Mouse (Mus musculus) frontal cortex, adult 2 months (tissue): Measurements from ENCODE around the gene Rpl18a. TPM values are rescaled to one million over a fixed set of nuclear protein-coding genes. Genes with fewer than 3 reads are reported as not detected.
"Not testable (repeated sequence)": the region's sequence is repeated elsewhere in the genome, so short reads cannot be mapped to it uniquely, and the experiment has no call there.

Experiments used
- DNase-seq, 2 experiments: peaks; one replicate each; pipeline ENCODE4 v3.0.0; 2022; ENCODE audit warnings: low spot score in 1 of 2; ENCODE audit errors: extremely low spot score in 1 of 2
- polyA plus RNA-seq: library from polyadenylated mRNA; depleted of rRNA; stranded (reverse); fragments of >200 nt; gene quantifications from 2 replicates; pipeline ENCODE4 v1.2.3, GENCODE M21; 2012

Rpl18a gene
- polyA plus RNA-seq, 1 experiment: 1,788 TPM

DNA sequence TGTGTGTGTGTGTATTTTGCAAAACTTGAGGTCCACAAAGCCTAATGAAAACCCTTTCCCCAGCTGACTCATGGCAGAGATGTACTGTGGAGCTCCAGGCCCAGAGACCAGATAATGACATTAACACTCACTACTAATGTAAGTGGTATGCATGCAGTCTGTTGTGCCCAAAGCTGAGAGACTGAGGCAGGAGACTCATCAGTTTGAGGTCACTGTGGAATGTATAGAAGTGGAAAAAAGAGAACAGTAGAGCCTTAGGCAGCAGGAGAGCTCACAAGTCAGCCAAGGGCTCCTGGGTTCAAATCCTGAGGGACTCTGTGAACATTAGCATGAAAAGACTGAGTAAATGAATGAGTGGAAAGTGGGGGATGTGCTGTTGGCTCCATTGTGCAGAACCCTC, 6.4 kb upstream of the Rpl18a start:
- no peak for DNase-seq

DNA sequence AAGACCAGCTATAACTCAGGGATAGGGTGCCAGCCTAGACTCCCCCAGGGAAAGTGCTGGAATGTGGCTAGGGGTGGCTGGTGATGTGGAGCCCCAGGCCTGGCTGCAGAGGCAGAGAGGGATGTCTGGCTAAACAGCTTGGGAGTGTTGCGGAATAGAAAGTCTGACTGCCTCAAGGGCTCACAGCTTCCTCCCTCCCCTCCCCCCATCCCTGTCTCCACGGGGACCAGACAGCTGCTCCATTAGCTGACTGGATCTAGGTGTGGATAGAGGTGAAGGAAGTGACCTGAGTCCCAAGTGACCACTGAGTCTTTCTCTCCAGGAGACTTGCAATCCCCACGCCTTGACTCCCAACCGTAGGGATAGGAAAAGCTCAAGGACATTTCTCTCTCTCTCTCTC, 5.9 kb upstream of the Rpl18a start:
- no peak for DNase-seq

DNA sequence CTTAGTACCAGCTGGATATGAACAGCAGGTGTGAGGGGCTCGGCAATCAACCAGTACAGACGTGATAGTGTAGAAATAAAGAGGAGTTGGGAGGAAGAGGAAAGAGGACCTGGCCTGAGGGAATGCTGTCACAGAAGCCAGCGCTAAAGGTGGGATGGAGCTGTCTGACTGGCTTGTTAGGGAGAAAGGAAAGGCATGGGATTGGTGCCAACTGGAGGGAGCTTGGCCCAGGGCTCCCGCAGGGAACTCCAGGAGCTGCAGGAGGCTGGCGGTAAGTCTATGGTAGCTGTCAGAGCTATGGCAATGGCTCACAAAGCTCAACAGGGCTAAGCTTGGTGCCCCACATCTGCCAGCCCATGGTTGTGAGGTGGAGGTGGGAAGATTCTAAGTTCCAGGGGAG, 5.0 kb upstream of the Rpl18a start:
- DNase-seq: no peak

DNA sequence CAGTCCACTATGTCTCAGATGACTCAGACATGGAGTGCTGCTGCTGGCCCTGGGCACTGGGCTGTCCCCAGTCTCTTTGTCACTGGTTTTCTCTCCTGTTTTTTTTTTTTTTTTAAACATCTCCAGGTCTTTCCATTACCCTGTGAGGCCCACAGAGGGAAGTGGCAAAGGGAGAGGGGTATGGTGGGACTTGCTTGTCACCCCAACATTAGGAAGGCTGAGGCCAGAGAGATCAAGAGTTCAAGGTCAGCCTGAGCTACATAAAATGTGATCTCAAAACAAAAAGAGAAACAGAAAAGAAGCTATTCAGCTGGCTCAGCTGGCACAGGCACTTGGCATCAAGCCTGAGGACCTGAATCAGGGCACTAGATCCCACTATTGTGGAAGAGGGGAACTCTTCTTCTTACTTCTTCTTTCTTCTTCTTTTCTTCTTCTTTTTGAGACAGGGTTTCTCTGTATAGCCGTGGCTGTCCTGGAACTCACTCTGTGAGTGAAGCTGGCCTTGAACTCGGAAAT, 3.7 kb upstream of the Rpl18a start:
- no peak for DNase-seq

DNA sequence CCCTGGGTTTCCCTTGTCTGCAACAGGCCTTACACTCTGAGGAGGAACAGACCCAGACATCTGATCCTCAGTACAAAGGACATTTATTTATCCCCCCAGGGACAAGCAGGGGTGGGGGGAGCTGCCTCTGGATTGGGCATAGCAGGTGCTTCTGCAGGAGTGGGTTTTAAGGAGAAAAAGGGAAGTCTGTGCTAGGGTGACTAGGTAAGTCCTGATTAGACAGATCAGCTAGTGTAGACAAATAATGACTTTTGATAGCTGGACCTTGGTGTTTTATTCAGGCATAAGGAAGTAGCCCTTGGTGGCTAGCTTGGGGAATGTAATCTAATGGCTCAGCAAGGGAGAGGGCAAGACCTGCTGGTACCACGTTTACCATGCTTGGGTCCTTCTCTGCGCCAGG, 2.0 kb upstream of the Rpl18a start:
- no peak for DNase-seq

DNA sequence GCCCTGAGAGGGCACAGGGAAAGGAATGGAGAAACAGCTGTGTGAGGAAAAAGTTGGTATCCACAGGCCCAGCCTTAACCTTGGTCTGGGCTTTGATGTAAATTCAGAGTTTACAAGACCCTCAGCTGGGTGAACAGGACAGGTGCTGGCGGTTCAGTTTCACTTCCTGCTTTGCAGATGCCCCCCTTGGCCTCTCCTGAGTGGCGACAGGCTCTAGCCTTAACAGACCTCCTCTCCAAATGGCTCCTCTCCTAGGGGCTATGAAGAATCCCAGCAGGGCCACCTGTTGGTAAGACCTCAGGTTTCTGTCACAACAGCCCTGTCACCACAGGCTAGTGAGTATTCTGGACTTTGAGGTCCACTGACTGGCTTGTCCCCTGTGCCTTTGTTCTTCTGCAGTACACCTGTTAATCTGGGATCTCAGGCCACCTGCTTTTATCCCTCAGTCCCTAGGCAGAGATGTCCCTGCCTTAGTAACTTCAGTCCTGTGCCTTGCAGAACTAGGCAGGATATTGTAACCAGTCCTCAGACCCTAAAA, 1.5 kb upstream of the Rpl18a start:
- DNase-seq: no peak

- peak; percentile 69 to 94 for DNase-seq
These were observed 635 bp upstream of the Rpl18a start for GRCm38 (mm10) chr8:70897681-70898413.

DNA sequence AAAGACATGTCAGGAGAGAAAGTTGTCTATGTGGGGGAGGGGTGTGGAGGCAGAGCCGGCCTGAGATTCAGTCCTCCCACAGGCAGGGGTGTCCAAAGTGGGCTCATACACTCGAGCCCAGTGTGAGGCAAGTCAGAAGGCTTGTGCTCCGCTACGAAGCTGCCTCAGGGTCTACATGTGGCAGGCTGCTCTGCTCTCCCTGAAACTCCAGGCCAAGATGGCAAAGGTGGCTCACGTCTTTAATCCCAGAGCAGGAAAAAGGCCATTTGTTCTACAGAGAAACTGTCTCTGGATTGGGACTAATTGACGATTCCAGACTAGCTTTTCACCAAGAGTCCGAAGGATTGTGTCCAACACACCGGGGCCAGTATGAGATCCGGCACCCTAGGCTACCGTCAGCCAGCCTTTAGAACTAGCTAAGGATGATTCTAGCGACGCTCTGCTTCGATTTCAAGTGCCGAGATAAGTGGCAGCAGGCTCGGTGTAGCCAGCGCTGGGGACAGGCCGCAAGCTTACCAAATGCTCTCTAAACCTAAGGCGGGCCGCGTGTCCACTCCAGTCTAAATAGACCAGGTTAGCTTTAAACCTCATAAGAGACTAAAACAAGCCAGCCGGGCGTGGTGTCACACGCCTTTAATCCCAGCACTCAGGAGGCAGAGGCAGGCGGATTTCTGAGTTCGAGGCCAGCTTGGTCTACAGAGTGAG, 744 bp downstream of the Rpl18a start:
- no peak for DNase-seq

GRCm38 (mm10) chr8:70895571-70896259, 1.5 kb downstream of the Rpl18a start:
- DNase-seq: not testable (repeated sequence)

DNA sequence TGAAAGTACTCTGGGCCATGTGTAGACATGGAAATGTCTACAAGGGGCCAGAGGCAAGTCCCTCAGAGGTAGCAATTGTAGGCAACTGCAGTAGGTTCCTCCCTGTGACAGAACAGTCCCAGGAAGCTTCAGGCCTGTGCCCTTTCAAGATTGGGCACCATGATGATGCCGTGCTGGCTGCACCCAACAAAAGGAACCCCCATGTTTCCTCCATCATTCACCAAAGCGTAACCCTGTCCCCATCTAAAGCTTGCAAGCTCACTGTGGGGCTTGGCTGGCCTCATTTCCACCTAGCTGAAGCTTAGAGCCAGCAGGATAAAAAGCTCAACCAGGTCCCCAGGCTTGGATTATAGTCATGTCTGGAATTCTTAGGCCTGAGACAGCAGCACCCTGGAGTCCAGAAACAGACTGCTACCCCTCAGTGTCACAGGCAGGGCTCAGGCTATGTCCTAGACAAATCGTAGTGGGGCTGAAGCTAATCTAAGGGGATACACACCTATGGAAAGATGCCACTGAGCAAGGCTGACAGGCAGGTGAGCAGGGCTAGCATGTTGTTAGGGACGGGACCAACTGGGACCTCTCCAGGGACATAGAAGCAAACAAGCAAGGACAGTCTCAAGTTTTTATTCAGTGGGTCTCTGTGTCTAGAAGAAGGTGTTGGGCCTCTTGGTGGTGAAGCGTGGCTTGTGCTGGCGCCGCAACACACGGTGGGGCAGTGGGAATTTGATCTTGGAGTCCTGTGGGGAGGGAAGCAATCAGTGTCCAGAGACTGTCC, 2.3 kb downstream of the Rpl18a start:
- no peak for DNase-seq

DNA sequence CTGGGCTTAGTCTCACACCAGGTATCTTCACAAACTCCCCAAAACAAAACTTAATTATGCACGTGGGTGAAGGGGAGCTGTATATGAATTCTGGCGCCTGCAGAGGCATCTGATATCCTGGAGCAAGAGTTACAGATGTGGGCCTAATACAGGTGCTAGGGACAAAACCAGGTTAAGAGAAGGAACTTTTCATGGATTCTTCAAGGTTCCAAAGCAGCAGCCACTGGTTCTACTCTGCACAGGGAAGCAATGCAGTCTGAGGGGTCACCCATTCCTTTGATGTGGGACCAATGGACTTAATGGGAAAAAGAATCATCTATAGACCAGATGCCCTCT, 2.9 kb downstream of the Rpl18a start:
- DNase-seq: no peak

- DNase-seq: peak in 1 of 2 experiments; percentile 68
These were observed 3.4 kb downstream of the Rpl18a start for GRCm38 (mm10) chr8:70893656-70894384.

GRCm38 (mm10) chr8:70892896-70893655, 4.1 kb downstream of the Rpl18a start:
- DNase-seq: no peak

DNA sequence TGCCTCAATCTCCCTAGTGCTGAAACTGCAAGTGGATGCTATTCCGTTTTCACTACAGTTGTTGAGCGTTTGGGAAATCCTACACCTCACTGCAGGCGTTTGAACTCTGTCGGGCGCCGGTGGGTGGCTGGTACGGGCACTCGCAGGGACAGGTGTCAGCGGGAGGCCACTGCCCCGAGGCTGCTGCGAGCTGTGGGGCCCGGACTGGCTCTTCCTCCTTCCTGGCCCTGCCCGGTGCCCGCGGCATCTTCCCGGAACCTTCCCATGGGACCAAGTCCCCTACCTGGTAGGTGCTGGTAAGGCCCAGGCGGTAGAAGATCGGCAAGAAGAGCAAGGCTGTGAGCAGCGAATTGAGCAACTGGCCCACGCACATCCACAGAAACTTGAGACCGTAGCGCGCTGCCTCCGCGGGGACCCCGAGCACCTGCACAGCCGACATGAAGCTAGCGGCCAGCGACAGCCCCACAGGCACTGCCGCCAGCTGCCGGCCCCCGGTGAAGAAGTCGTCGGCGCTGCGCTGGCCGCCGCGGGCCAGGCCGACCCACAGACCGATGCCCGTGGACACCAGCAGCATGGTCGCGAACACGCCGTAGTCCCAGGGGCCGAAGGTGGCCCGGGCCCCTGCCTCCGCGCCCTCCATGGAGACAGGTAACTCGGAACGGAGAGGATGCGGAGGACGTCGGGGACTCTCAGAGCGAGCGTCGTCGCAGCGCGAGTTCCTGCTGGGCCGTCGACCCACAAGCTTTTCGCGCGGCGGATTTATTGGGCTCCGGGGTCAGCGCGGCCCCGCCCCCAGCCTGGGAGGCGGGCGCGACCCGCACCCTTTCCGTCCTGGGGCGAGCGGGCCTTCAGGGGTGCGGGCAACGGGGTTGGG, 5.0 kb downstream of the Rpl18a start, which contains the start of gene Slc5a5:
TSS of gene Slc5a5 (minus strand) at position 736 of the 874 bp plus-strand sequence.
- no peak for DNase-seq

DNA sequence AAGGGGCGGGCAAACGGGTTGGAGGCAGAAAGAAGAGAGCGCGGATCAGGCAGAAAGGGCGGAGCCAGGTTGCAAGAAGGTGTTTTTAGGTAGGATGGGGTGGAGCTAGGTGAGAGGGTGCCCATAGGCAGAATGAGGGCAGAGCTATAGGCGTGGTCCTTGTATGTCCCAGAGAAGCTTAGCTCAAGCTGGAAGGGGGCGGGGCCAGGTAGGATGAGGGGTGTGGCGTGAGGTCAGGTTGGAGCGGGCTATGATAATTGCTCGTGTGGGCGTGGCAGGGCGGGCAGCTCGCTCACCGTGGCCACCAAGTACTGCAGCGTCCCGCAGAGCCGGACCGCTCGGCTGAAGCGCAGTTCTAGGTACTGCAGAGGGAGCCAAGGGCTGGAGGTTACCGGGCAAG, 5.9 kb downstream of the Rpl18a start:
- DNase-seq: no peak

- no peak for DNase-seq
These were observed 6.6 kb downstream of the Rpl18a start for GRCm38 (mm10) chr8:70890656-70891055.

DNA sequence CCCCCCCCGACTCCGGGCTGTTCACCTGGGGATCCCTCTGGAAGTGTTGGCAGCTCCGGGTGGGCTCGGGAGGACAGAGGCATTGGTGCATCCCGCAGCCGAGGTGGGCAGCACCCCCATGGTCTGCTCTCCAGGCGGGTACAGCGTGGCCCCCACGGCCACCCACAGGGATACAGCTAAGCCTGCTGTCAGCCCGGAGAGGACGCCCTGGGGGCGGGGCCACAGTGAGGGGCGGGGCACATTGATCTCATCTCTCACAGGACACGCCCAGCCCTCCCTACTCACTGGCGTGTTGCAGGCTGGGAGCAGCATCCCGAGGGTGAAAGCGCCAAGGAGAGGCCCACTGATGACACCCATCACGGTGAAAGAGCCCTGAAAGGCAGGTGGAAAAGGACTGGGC, 9.5 kb downstream of the Rpl18a start:
- no peak for DNase-seq

DNA sequence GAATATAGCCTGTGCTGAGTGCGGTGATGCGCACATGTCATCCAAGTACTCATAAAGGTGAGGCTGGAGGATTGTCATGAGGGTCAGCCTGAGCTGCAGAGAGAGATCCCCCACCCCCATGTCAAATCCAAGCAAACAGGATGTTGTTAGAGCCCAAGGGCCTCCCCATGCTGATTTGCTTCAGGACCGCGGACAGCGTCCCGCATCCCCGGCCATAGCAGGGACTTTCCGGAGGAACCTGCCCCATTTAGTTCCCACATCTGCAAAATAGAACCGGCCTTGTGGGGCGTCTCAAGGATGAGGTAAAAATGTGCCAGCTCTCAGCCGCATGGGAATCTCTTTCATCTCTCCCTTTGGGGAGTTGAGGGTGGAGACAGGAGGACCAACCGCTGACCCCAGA, 11.6 kb downstream of the Rpl18a start:
- DNase-seq: no peak
